Mouse (Mus musculus): Measurements from ENCODE around the gene Tbc1d9b. TPM values are rescaled to one million over a fixed set of nuclear protein-coding genes. Genes with fewer than 3 reads are reported as not detected.

Tbc1d9b gene
- polyA plus RNA-seq, 1 experiment from 2014 or later, result 37.3 TPM

- Histone ChIP-seq H3K4me3 (ENCODE audit: low read depth, low read length) (no peak overlapping the region), H3K4me1 (replicated peaks; ENCODE audit: control insufficient read depth, insufficient read depth, low read length) (peaks cover 20% of the 10 kb centered on the region), H3K36me3 (ENCODE audit: control insufficient read depth, insufficient read depth, low read length) (no peaks in the 10 kb centered on the region; the same call in 1 of the 2 replicates), H3K9me3 (ENCODE audit: control insufficient read depth, low read length) (no peaks in the 10 kb centered on the region), H3K27me3 (replicated peaks; ENCODE audit: control insufficient read depth, insufficient read depth, low read length) (no peaks in the 10 kb centered on the region), H3K27ac (ENCODE audit: low read depth) (peak overlapping the region; percentile 33; the same call in 1 of the 2 replicates), H3K9ac (ENCODE audit: low read length) (no peak overlapping the region), H3K4me2 (ENCODE audit: low read length) (no peak overlapping the region)
- DNase-seq (ENCODE audit: low spot score), result peak; percentile 78
- 0 out of 2 replicates have a peak, but pooled peaks have one; percentile 10 for ATAC-seq (replicated peaks; ENCODE audit: low FRiP score, low TSS enrichment, low read depth)
- 53% methylated on average over 11 of the region's 11 CpGs for WGBS
Measured at GRCm38 (mm10) chr11:50212848-50213758, 81.9 kb downstream of the Tbc1d9b start.

- 87% methylated on average over 6 of the region's 6 CpGs for WGBS
- no peak overlapping the region for H3K27ac ChIP-seq (ENCODE audit: low read depth)
- H3K9me3 ChIP-seq (ENCODE audit: control insufficient read depth, low read length), result no peaks in the 10 kb centered on the region
- H3K36me3 ChIP-seq (ENCODE audit: control insufficient read depth, insufficient read depth, low read length), result no peaks in the 10 kb centered on the region
- no peak overlapping the region for H3K9ac ChIP-seq (ENCODE audit: low read length)
- DNase-seq (ENCODE audit: low spot score) (no peak), ATAC-seq (replicated peaks; ENCODE audit: low FRiP score, low TSS enrichment, low read depth) (no peak)
- peaks cover 15% of the 10 kb centered on the region for H3K4me1 ChIP-seq (replicated peaks; ENCODE audit: control insufficient read depth, insufficient read depth, low read length)
- no peak overlapping the region for H3K4me3 ChIP-seq (ENCODE audit: low read depth, low read length)
- H3K4me2 ChIP-seq (ENCODE audit: low read length), result no peak overlapping the region
- H3K27me3 ChIP-seq (replicated peaks; ENCODE audit: control insufficient read depth, insufficient read depth, low read length), result no peaks in the 10 kb centered on the region
Measured at GRCm38 (mm10) chr11:50214631-50215030, 83.4 kb downstream of the Tbc1d9b start.

- no peaks in the 10 kb centered on the region for H3K27me3 ChIP-seq (replicated peaks; ENCODE audit: control insufficient read depth, insufficient read depth, low read length)
- H3K4me1 ChIP-seq (replicated peaks; ENCODE audit: control insufficient read depth, insufficient read depth, low read length), result peaks cover 15% of the 10 kb centered on the region
- no peak overlapping the region for H3K9ac ChIP-seq (ENCODE audit: low read length)
- no peaks in the 10 kb centered on the region for H3K36me3 ChIP-seq (ENCODE audit: control insufficient read depth, insufficient read depth, low read length)
- no peak overlapping the region for H3K4me3 ChIP-seq (ENCODE audit: low read depth, low read length)
- no peak overlapping the region for H3K27ac ChIP-seq (ENCODE audit: low read depth)
- 15% methylated on average over 9 of the region's 9 CpGs for WGBS
- ATAC-seq (replicated peaks; ENCODE audit: low FRiP score, low TSS enrichment, low read depth) (no peak), DNase-seq (ENCODE audit: low spot score) (no peak)
- H3K9me3 ChIP-seq (ENCODE audit: control insufficient read depth, low read length), result no peaks in the 10 kb centered on the region
- no peak overlapping the region for H3K4me2 ChIP-seq (ENCODE audit: low read length)
Measured at GRCm38 (mm10) chr11:50215633-50216032, 84.4 kb downstream of the Tbc1d9b start.

GRCm38 (mm10) chr11:50216724-50217366 lies 85.6 kb downstream of the Tbc1d9b start:
- Histone ChIP-seq H3K4me3 (ENCODE audit: low read depth, low read length) (no peak overlapping the region), H3K9ac (ENCODE audit: low read length) (no peak overlapping the region), H3K9me3 (ENCODE audit: control insufficient read depth, low read length) (no peaks in the 10 kb centered on the region), H3K4me2 (ENCODE audit: low read length) (no peak overlapping the region), H3K27ac (ENCODE audit: low read depth) (no peak overlapping the region), H3K36me3 (ENCODE audit: control insufficient read depth, insufficient read depth, low read length) (no peaks in the 10 kb centered on the region), H3K27me3 (replicated peaks; ENCODE audit: control insufficient read depth, insufficient read depth, low read length) (no peaks in the 10 kb centered on the region), H3K4me1 (replicated peaks; ENCODE audit: control insufficient read depth, insufficient read depth, low read length) (peaks cover 10% of the 10 kb centered on the region)
- no peak for DNase-seq (ENCODE audit: low spot score)
- no peak for ATAC-seq (replicated peaks; ENCODE audit: low FRiP score, low TSS enrichment, low read depth)
- WGBS, result 76% methylated on average over 4 of the region's 4 CpGs

GRCm38 (mm10) chr11:50217811-50218210 lies 86.6 kb downstream of the Tbc1d9b start:
- no peak for DNase-seq (ENCODE audit: low spot score)
- H3K27ac ChIP-seq (ENCODE audit: low read depth), result no peak overlapping the region
- peaks cover 10% of the 10 kb centered on the region for H3K4me1 ChIP-seq (replicated peaks; ENCODE audit: control insufficient read depth, insufficient read depth, low read length)
- 68% methylated on average over 4 of the region's 4 CpGs for WGBS
- H3K9ac ChIP-seq (ENCODE audit: low read length), result no peak overlapping the region
- no peaks in the 10 kb centered on the region for H3K36me3 ChIP-seq (ENCODE audit: control insufficient read depth, insufficient read depth, low read length)
- no peak for ATAC-seq (replicated peaks; ENCODE audit: low FRiP score, low TSS enrichment, low read depth)
- no peaks in the 10 kb centered on the region for H3K27me3 ChIP-seq (replicated peaks; ENCODE audit: control insufficient read depth, insufficient read depth, low read length)
- no peak overlapping the region for H3K4me3 ChIP-seq (ENCODE audit: low read depth, low read length)
- no peak overlapping the region for H3K4me2 ChIP-seq (ENCODE audit: low read length)
- H3K9me3 ChIP-seq (ENCODE audit: control insufficient read depth, low read length), result no peaks in the 10 kb centered on the region

GRCm38 (mm10) chr11:50219833-50220232 lies 88.6 kb downstream of the Tbc1d9b start:
- Histone ChIP-seq H3K9ac (ENCODE audit: low read length) (no peak overlapping the region), H3K4me3 (ENCODE audit: low read depth, low read length) (no peak overlapping the region), H3K27ac (ENCODE audit: low read depth) (no peak overlapping the region), H3K27me3 (replicated peaks; ENCODE audit: control insufficient read depth, insufficient read depth, low read length) (no peaks in the 10 kb centered on the region), H3K9me3 (ENCODE audit: control insufficient read depth, low read length) (no peaks in the 10 kb centered on the region), H3K4me1 (replicated peaks; ENCODE audit: control insufficient read depth, insufficient read depth, low read length) (peaks cover 15% of the 10 kb centered on the region), H3K36me3 (ENCODE audit: control insufficient read depth, insufficient read depth, low read length) (no peaks in the 10 kb centered on the region), H3K4me2 (ENCODE audit: low read length) (no peak overlapping the region)
- WGBS, result 70% methylated on average over 2 of the region's 2 CpGs
- ATAC-seq (replicated peaks; ENCODE audit: low FRiP score, low TSS enrichment, low read depth), result no peak
- no peak for DNase-seq (ENCODE audit: low spot score)

Other genes starting within 250 kb of the Tbc1d9b start
- 0.28 and 0.46 TPM in 2 replicates for gene Rasgef1c, start 229.6 kb upstream of the Tbc1d9b start, polyA plus RNA-seq (2014; fragmentation: Nextera tagmentation; extraction: Ambion mirVana)
- 44.5 and 50.0 TPM in 2 replicates for gene Rnf130, start 106.0 kb upstream of the Tbc1d9b start, polyA plus RNA-seq (2014; fragmentation: Nextera tagmentation; extraction: Ambion mirVana)
- gene Mrnip, start 43.0 kb downstream of the Tbc1d9b start, polyA plus RNA-seq (2014; fragmentation: Nextera tagmentation; extraction: Ambion mirVana), result 15.6 and 18.1 TPM in 2 replicates
- gene Sqstm1, start 79.4 kb downstream of the Tbc1d9b start, polyA plus RNA-seq (2014; fragmentation: Nextera tagmentation; extraction: Ambion mirVana), result 181 and 183 TPM in 2 replicates
- 13.3 and 24.4 TPM in 2 replicates for gene Mgat4b, start 79.5 kb downstream of the Tbc1d9b start, polyA plus RNA-seq (2014; fragmentation: Nextera tagmentation; extraction: Ambion mirVana)
- gene Ltc4s, start 107.2 kb downstream of the Tbc1d9b start, polyA plus RNA-seq (2014; fragmentation: Nextera tagmentation; extraction: Ambion mirVana), result 3.4 and 4.2 TPM in 2 replicates
- 8.5 and 9.1 TPM in 2 replicates for gene Maml1, start 160.9 kb downstream of the Tbc1d9b start, polyA plus RNA-seq (2014; fragmentation: Nextera tagmentation; extraction: Ambion mirVana)
- 246 and 259 TPM in 2 replicates for gene Canx, start 194.3 kb downstream of the Tbc1d9b start, polyA plus RNA-seq (2014; fragmentation: Nextera tagmentation; extraction: Ambion mirVana)
- 0.27 TPM in 2 replicates for gene Cby3, start 223.1 kb downstream of the Tbc1d9b start, polyA plus RNA-seq (2014; fragmentation: Nextera tagmentation; extraction: Ambion mirVana)
- 411 and 475 TPM in 2 replicates for gene Hnrnph1, start 245.6 kb downstream of the Tbc1d9b start, polyA plus RNA-seq (2014; fragmentation: Nextera tagmentation; extraction: Ambion mirVana)

All from intestine, embryonic 14.5 days (tissue).